Comparison of ENCODE assay signal across 17 mouse cellular contexts in the genomic region with DNA sequence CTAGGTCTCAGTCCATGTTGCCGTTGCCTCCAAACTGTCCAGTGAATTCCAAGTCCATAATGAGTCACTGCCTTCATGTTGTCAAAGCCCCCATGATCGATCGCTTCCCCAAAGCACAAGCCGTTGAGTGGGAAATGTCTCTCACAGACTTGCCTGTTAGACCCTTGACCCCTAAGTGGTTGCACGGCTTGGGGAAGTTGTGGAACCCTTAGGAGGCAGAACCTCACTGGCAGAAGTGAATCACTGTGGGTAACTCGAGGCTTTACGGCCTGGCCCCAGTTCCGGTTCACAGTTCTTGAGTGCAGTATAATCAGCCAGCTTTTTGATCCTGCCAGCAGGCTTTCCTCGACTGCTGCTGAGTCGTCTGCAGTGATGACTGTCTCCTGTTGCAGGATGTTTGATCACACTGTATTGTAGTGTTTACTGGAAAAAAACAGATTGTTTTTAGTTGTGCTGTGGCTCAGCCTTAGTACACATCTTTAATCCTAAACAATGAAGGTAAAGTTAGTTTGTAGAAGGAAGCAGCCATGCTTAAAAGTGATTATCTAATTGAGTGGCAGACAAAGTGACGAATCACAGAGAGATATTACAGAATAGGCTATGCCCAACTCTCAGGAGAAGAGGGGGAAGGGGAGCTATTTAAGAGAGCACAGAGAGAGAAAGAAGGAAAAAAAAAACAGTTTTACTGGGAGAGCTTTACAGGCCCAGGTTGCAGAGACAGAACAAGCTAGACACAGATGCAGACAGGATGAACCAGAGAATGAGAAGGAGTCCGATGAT. TPM values are rescaled to one million over a fixed set of nuclear protein-coding genes. Genes with fewer than 3 reads are reported as not detected.
DNase-seq lines count a peak whose midpoint lies in the region; ATAC-seq and TF ChIP-seq lines count a peak whose summit lies in the region.
"Had no signal": no experiment of that assay in that cellular context is flagged by ENCODE, and none has a peak within 500 bp of the region (broad histone marks: within the 10 kb centered on the region; RNA-seq: fewer than 3 reads in every experiment).

No protein-coding gene starts in this region.

- TF ChIP-seq CTCF in embryonic fibroblast, embryonic 13.5 days (IDR thresholded peaks at IDR 0.05; ENCODE audit: borderline replicate concordance, insufficient read depth, low read length): no peak

- H3K9me3 ChIP-seq in kidney, embryonic 14.5 days (ENCODE audit: control insufficient read depth, low read length): no peaks in the 10 kb centered on the region
- H3K9me3 ChIP-seq: liver, embryonic 13.5 days; neural tube, embryonic 12.5 days had no signal

- ATAC-seq in kidney, embryonic 14.5 days (ENCODE audit: low FRiP score, low TSS enrichment): no peak

- DNase-seq in kidney, adult 18-20 months: no peak
- DNase-seq in NIH3T3 (ENCODE audit: low read depth): peak; percentile 69
- DNase-seq in lung, postnatal 14 days: peak; percentile 29
- no peak for DNase-seq in spleen, postnatal 10 days (ENCODE audit: low spot score in 2 of 2)
- DNase-seq in spleen, adult 12 weeks (ENCODE audit: low spot score): no peak
- no peak for DNase-seq in gastrocnemius, postnatal 25 days
- DNase-seq: adrenal gland, postnatal 10 days; cerebellum, adult 9-10 months; gastrocnemius, postnatal 14 days; heart, postnatal 36 days; layer of hippocampus, adult 9-11 months; liver, embryonic 13.5 days; right cerebral cortex, postnatal 4 days had no signal

- H3K4me1 ChIP-seq in kidney, embryonic 14.5 days (ENCODE audit: control insufficient read depth, insufficient read depth, low read length): no peaks in the 10 kb centered on the region
- peaks cover 11% of the 10 kb centered on the region for H3K4me1 ChIP-seq in embryonic fibroblast, embryonic 13.5 days (ENCODE audit: control insufficient read depth, insufficient read depth, low read length)
- H3K4me1 ChIP-seq: liver, embryonic 13.5 days; neural tube, embryonic 12.5 days had no signal

- no peak overlapping the region for H3K4me3 ChIP-seq in kidney, embryonic 14.5 days (ENCODE audit: low read length)
- no peak overlapping the region for H3K4me3 ChIP-seq in embryonic fibroblast, embryonic 13.5 days (ENCODE audit: insufficient read depth, low read length)
- H3K4me3 ChIP-seq: erythroblast, embryonic 14.5 days; liver, embryonic 13.5 days; neural tube, embryonic 12.5 days had no signal

- H3K27ac ChIP-seq in kidney, embryonic 14.5 days (ENCODE audit: low read depth, low read length): no peak overlapping the region
- H3K27ac ChIP-seq in embryonic fibroblast, embryonic 13.5 days (ENCODE audit: insufficient read depth, low read length): peak overlapping the region; percentile 32; the same call in 1 of the 2 replicates
- H3K27ac ChIP-seq: liver, embryonic 13.5 days; neural tube, embryonic 12.5 days had no signal

- peak overlapping the region; percentile 8; the same call in 1 of the 2 replicates for H3K4me2 ChIP-seq in kidney, embryonic 14.5 days (replicated peaks; ENCODE audit: low read depth, low read length)
- H3K4me2 ChIP-seq: liver, embryonic 13.5 days; neural tube, embryonic 12.5 days had no signal

- H3K9ac ChIP-seq in kidney, embryonic 14.5 days (ENCODE audit: low read depth, low read length): no peak overlapping the region
- H3K9ac ChIP-seq: liver, embryonic 13.5 days; neural tube, embryonic 12.5 days had no signal

- H3K36me3 ChIP-seq in kidney, embryonic 14.5 days (ENCODE audit: control insufficient read depth, insufficient read depth, low read length): no peaks in the 10 kb centered on the region
- H3K36me3 ChIP-seq: liver, embryonic 13.5 days; neural tube, embryonic 12.5 days had no signal

- H3K27me3 ChIP-seq in kidney, embryonic 14.5 days (ENCODE audit: control insufficient read depth, insufficient read depth, low read length): no peaks in the 10 kb centered on the region
- H3K27me3 ChIP-seq: liver, embryonic 13.5 days; neural tube, embryonic 12.5 days had no signal

- WGBS in kidney, embryonic 14.5 days: 30% methylated on average over 12 of the region's 12 CpGs

- TF ChIP-seq POLR2A in embryonic fibroblast, embryonic 13.5 days (IDR thresholded peaks at IDR 0.05; ENCODE audit: low read depth, low read length): no peak

RNA-seq across cellular contexts. Expression of gene Farp1, which starts 34.2 kb away (rescaled TPM):
- polyA plus RNA-seq in kidney, embryonic 14.5 days (2014; fragmentation: Nextera tagmentation; extraction: Ambion mirVana): 32.1 and 43.3 TPM in 2 replicates
- 127 and 142 TPM in 2 replicates for polyA plus RNA-seq in embryonic fibroblast, embryonic 13.5 days (2011; ENCODE audit: insufficient read length, low read depth, missing spikeins)
- total RNA-seq in gastrocnemius, postnatal 25 days (2021): 1 to 10 TPM; 7.2 to 8.3 TPM
- polyA plus RNA-seq: erythroblast, embryonic 14.5 days had no signal

Comparison
In these comparisons a context has a peak if more than half of its experiments do, and no peak if none do; other contexts are left out.
1. DNase-seq: peak in NIH3T3 (single experiment) and lung, postnatal 14 days (single experiment); none in kidney, adult 18-20 months (single experiment), spleen, postnatal 10 days (0 of 2), spleen, adult 12 weeks (single experiment) and gastrocnemius, postnatal 25 days (single experiment).